ENCODE assay signal across 16 mouse cellular contexts in the genomic region with DNA sequence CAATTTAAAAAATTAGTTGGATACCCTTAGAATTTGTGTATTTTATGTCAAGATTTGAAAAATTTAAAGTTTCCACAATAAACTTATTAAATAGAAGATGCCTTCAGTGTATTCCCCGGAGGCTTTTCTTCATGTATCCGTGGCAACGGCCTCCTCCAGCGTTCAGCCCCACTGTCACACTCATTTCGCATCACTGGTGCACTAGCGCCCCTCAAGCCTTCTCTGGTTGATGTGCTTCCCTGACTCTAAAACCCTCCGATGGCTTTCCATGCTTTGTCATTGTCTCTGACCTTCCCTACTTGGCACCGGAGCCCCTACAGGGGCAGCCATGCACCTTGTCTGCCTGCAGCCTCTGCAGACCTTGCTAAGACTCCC.
DNase-seq lines count a peak whose midpoint lies in the region; ATAC-seq and TF ChIP-seq lines count a peak whose summit lies in the region.
"Had no signal": no experiment of that assay in that cellular context is flagged by ENCODE, and none has a peak within 500 bp of the region (broad histone marks: within the 10 kb centered on the region; RNA-seq: fewer than 3 reads in every experiment).

No protein-coding gene starts in this region.

- no peak for TF ChIP-seq EP300 in heart, adult 2 months (IDR thresholded peaks at IDR 0.05; ENCODE audit: insufficient read depth, low read depth, low read length)
- TF ChIP-seq EP300 in stomach, postnatal 0 days (optimal IDR thresholded peaks at IDR 0.05), result no peak

- no peak for DNase-seq in heart, embryonic 10.5 days (ENCODE audit: low spot score)
- no peak for DNase-seq in heart, adult 2 months
- no peak for DNase-seq in midbrain, embryonic 10.5 days (ENCODE audit: low spot score)
- DNase-seq in hindbrain, postnatal 0 days (ENCODE audit: low spot score), result peak; percentile 67
- DNase-seq in stomach, postnatal 0 days (ENCODE audit: low spot score), result peak; percentile 7
- DNase-seq in urinary bladder, adult 2 months (ENCODE audit: low spot score), result no peak
- DNase-seq: cerebellum, adult 11-12 months; gastrocnemius, postnatal 14 days; kidney, postnatal 14 days; layer of hippocampus, adult 9-11 months; lung, adult 2 months; lung, postnatal 4 days; right cerebral cortex, adult 18-20 months had no signal

- H3K27me3 ChIP-seq in heart, embryonic 10.5 days (ENCODE audit: insufficient read depth, poor library complexity, severe bottlenecking), result no peaks in the 10 kb centered on the region
- no peaks in the 10 kb centered on the region for H3K27me3 ChIP-seq in heart, adult 2 months (ENCODE audit: control insufficient read depth, insufficient read depth, low read length)
- H3K27me3 ChIP-seq in midbrain, embryonic 16.5 days (ENCODE audit: control insufficient read depth, insufficient read depth, low read depth, low read length), result no peaks in the 10 kb centered on the region
- H3K27me3 ChIP-seq in midbrain, embryonic 10.5 days (ENCODE audit: low read depth, poor library complexity, severe bottlenecking), result no peaks in the 10 kb centered on the region
- no peaks in the 10 kb centered on the region for H3K27me3 ChIP-seq in hindbrain, postnatal 0 days (ENCODE audit: insufficient read depth, low read length)
- no peaks in the 10 kb centered on the region for H3K27me3 ChIP-seq in stomach, postnatal 0 days (ENCODE audit: control insufficient read depth, insufficient read depth, low read length)
- H3K27me3 ChIP-seq: embryonic facial prominence, embryonic 15.5 days had no signal

- H3K9ac ChIP-seq in heart, adult 2 months (ENCODE audit: low read depth, low read length), result no peak overlapping the region
- H3K9ac ChIP-seq in midbrain, embryonic 16.5 days (ENCODE audit: low read depth, low read length), result no peak overlapping the region
- no peak overlapping the region for H3K9ac ChIP-seq in hindbrain, postnatal 0 days (replicated peaks; ENCODE audit: low read length)
- no peak overlapping the region for H3K9ac ChIP-seq in stomach, postnatal 0 days (ENCODE audit: low read length)
- H3K9ac ChIP-seq: embryonic facial prominence, embryonic 15.5 days had no signal

- peaks cover 42% of the 10 kb centered on the region for H3K4me1 ChIP-seq in heart, embryonic 10.5 days
- peaks cover 8% of the 10 kb centered on the region for H3K4me1 ChIP-seq in heart, adult 2 months (ENCODE audit: control insufficient read depth, insufficient read depth, low read length)
- peaks cover 5% of the 10 kb centered on the region for H3K4me1 ChIP-seq in midbrain, embryonic 16.5 days (ENCODE audit: control insufficient read depth, insufficient read depth, low read length)
- H3K4me1 ChIP-seq in midbrain, embryonic 10.5 days, result peaks cover 24% of the 10 kb centered on the region
- H3K4me1 ChIP-seq in hindbrain, postnatal 0 days (ENCODE audit: insufficient read depth, low read length), result peaks cover 12% of the 10 kb centered on the region
- no peaks in the 10 kb centered on the region for H3K4me1 ChIP-seq in stomach, postnatal 0 days (replicated peaks; ENCODE audit: control insufficient read depth, insufficient read depth)

- no peak for TF ChIP-seq CTCF in heart, adult 2 months (IDR thresholded peaks at IDR 0.05)
- peak; percentile 47 for TF ChIP-seq CTCF in hindbrain, postnatal 0 days (IDR thresholded peaks at IDR 0.05; ENCODE audit: low read depth)
- TF ChIP-seq CTCF in stomach, postnatal 0 days (IDR thresholded peaks at IDR 0.05; ENCODE audit: low read depth), result 0 out of 2 replicates have a peak, but pooled peaks have one; percentile 18

- no peaks in the 10 kb centered on the region for H3K79me2 ChIP-seq in heart, adult 2 months (replicated peaks; ENCODE audit: control insufficient read depth, insufficient read depth, low read length)

- no peaks in the 10 kb centered on the region for H3K36me3 ChIP-seq in heart, embryonic 10.5 days
- H3K36me3 ChIP-seq in heart, adult 2 months (ENCODE audit: control insufficient read depth, insufficient read depth, low read length), result no peaks in the 10 kb centered on the region
- H3K36me3 ChIP-seq in midbrain, embryonic 16.5 days (ENCODE audit: control insufficient read depth, insufficient read depth, low read length), result no peaks in the 10 kb centered on the region
- no peaks in the 10 kb centered on the region for H3K36me3 ChIP-seq in midbrain, embryonic 10.5 days
- H3K36me3 ChIP-seq in hindbrain, postnatal 0 days (ENCODE audit: insufficient read depth, low read length), result no peaks in the 10 kb centered on the region
- no peaks in the 10 kb centered on the region for H3K36me3 ChIP-seq in stomach, postnatal 0 days (ENCODE audit: control insufficient read depth, insufficient read depth, low read length)
- H3K36me3 ChIP-seq: embryonic facial prominence, embryonic 15.5 days; G1E had no signal

- WGBS in heart, embryonic 10.5 days, result 67% methylated on average over 8 of the region's 8 CpGs
- 83% methylated on average over 8 of the region's 8 CpGs for WGBS in heart, adult 2 months
- WGBS in midbrain, embryonic 16.5 days, result 29% methylated on average over 8 of the region's 8 CpGs
- WGBS in midbrain, embryonic 10.5 days, result 53% methylated on average over 8 of the region's 8 CpGs
- 24% methylated on average over 8 of the region's 8 CpGs for whole genome bisulfite sequencing in hindbrain, postnatal 0 days
- WGBS in stomach, postnatal 0 days, result 66% methylated on average over 8 of the region's 8 CpGs

- no peak for TF ChIP-seq POLR2A in heart, adult 2 months (IDR thresholded peaks at IDR 0.05; ENCODE audit: insufficient read depth, low read depth, low read length)

- 0 out of 2 replicates have a peak overlapping the region, but pooled peaks have one; percentile 62 for H3K27ac ChIP-seq in heart, embryonic 10.5 days
- no peak overlapping the region for H3K27ac ChIP-seq in heart, adult 2 months
- H3K27ac ChIP-seq in midbrain, embryonic 16.5 days (ENCODE audit: low read length), result no peak overlapping the region
- no peak overlapping the region; the same call in 1 of the 2 replicates for H3K27ac ChIP-seq in midbrain, embryonic 10.5 days (replicated peaks)
- H3K27ac ChIP-seq in hindbrain, postnatal 0 days, result no peak overlapping the region
- no peak overlapping the region for H3K27ac ChIP-seq in stomach, postnatal 0 days (replicated peaks)
- H3K27ac ChIP-seq: embryonic facial prominence, embryonic 15.5 days had no signal

- H3K4me2 ChIP-seq in midbrain, embryonic 16.5 days (ENCODE audit: low read length), result no peak overlapping the region
- H3K4me2 ChIP-seq in hindbrain, postnatal 0 days (ENCODE audit: low read depth, low read length), result no peak overlapping the region
- H3K4me2 ChIP-seq in stomach, postnatal 0 days (replicated peaks; ENCODE audit: low read depth), result no peak overlapping the region
- H3K4me2 ChIP-seq: embryonic facial prominence, embryonic 15.5 days had no signal

- intact Hi-C loops in heart, adult 2 months (cut with DNase I), result no loop called here

- no peaks in the 10 kb centered on the region for H3K9me3 ChIP-seq in heart, embryonic 10.5 days
- H3K9me3 ChIP-seq in midbrain, embryonic 16.5 days (replicated peaks; ENCODE audit: control insufficient read depth, low read length, poor library complexity, severe bottlenecking), result no peaks in the 10 kb centered on the region
- no peaks in the 10 kb centered on the region for H3K9me3 ChIP-seq in midbrain, embryonic 10.5 days (replicated peaks)
- H3K9me3 ChIP-seq in hindbrain, postnatal 0 days (ENCODE audit: low read length), result no peaks in the 10 kb centered on the region
- no peaks in the 10 kb centered on the region for H3K9me3 ChIP-seq in stomach, postnatal 0 days (ENCODE audit: control insufficient read depth, low read length)
- H3K9me3 ChIP-seq: embryonic facial prominence, embryonic 15.5 days; G1E had no signal

- ATAC-seq in midbrain, embryonic 16.5 days, result 0 out of 2 replicates have a peak, but pooled peaks have one; percentile 56
- ATAC-seq in hindbrain, postnatal 0 days, result peak; percentile 66; the same call in 1 of the 2 replicates
- no peak for ATAC-seq in stomach, postnatal 0 days (ENCODE audit: low FRiP score, low TSS enrichment)

- no peak overlapping the region for H3K4me3 ChIP-seq in heart, embryonic 10.5 days
- H3K4me3 ChIP-seq in heart, adult 2 months, result no peak overlapping the region
- H3K4me3 ChIP-seq in midbrain, embryonic 16.5 days (ENCODE audit: low read depth, low read length), result no peak overlapping the region
- H3K4me3 ChIP-seq in midbrain, embryonic 10.5 days, result no peak overlapping the region
- no peak overlapping the region for H3K4me3 ChIP-seq in hindbrain, postnatal 0 days (ENCODE audit: low read length)
- H3K4me3 ChIP-seq in stomach, postnatal 0 days (ENCODE audit: low read depth, low read length), result no peak overlapping the region
- H3K4me3 ChIP-seq: embryonic facial prominence, embryonic 15.5 days had no signal

Comparison
In these comparisons a context has a peak if more than half of its experiments do, and no peak if none do; other contexts are left out.
1. DNase-seq: peak in hindbrain, postnatal 0 days (single experiment) and stomach, postnatal 0 days (single experiment); none in heart, embryonic 10.5 days (single experiment), heart, adult 2 months (0 of 2), midbrain, embryonic 10.5 days (single experiment) and urinary bladder, adult 2 months (single experiment).